Mouse (Mus musculus) embryonic fibroblast, embryonic 13.5 days (primary cell): ENCODE data around the gene Apold1. TPM values are rescaled to one million over a fixed set of nuclear protein-coding genes. Genes with fewer than 3 reads are reported as not detected.

Experiments used
- H3K27ac ChIP-seq: 2 replicates; pipeline ENCODE4 v1.5.1; 2012; ENCODE audit warnings: low read length, control low read depth, inconsistent platforms; ENCODE audit not compliant: insufficient read depth
- H3K4me1 ChIP-seq: 2 replicates; pipeline ENCODE4 v1.6.1; 2011; ENCODE audit warnings: low read length; ENCODE audit not compliant: control insufficient read depth, insufficient read depth
- H3K4me3 ChIP-seq: 2 replicates; pipeline ENCODE4 v1.5.1; 2011; ENCODE audit warnings: mild to moderate bottlenecking, control low read depth, low read length; ENCODE audit not compliant: insufficient read depth
- CTCF ChIP-seq: IDR thresholded peaks from 2 replicates; pipeline ENCODE4 v1.5.1; 2011; ENCODE audit warnings: mild to moderate bottlenecking, control low read depth, low read length, moderate library complexity, borderline replicate concordance; ENCODE audit not compliant: insufficient read depth
- POLR2A ChIP-seq: IDR thresholded peaks from 2 replicates; pipeline ENCODE4 v1.6.1; 2011; ENCODE audit warnings: low read depth, mild to moderate bottlenecking, control low read depth, low read length, moderate library complexity
- polyA plus RNA-seq: library from polyadenylated mRNA; stranded (reverse); fragments of >200 nt; gene quantifications from 2 replicates; pipeline ENCODE4 v1.2.4, GENCODE M21; 2011; ENCODE audit warnings: low read depth; ENCODE audit not compliant: missing spikeins, insufficient read length

The Apold1 gene
- polyA plus RNA-seq, 1 experiment, result 0.47 TPM

DNA sequence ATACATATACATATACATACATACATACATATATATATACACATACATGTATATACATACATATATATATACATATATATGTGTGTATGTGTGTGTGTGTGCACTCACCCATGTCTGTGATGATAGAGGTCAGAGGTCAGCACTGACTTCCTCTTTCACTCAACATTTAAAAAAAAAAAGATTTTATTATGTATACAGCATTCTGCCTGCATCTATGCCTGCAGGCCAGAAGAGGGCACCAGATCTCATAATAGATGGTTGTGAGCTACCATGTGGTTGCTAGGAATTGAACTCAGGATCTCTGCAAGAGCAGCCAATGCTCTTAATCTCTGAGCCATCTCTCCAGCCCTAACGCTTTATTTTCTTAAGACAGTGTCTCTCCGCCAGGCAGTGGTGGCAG, 15.4 kb downstream of the Apold1 start:
- Histone ChIP-seq H3K27ac (no peak overlapping the region), H3K4me3 (no peak overlapping the region), H3K4me1 (peaks cover 10% of the 10 kb centered on the region)
- TF ChIP-seq POLR2A (no peak), CTCF (no peak)

DNA sequence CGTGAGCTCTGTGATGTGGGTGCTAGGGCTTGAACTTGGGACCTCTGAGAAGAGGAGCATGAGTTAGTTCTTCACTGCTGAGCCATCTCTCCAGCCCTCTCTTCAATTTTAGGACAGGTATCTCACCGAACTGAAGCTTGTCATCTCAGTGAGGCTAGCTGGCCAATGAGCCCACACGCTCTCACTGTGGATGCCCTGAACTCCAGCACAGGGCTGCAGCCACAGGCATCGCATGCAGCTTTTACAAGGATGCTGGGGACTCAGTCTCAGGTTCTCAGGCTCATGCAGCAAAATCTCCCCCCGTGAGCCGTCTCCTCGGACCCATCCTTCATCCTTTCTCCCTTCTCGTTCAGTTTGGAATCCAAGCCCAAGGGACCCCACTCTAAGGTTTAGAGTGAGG, 16.6 kb downstream of the Apold1 start:
- Histone ChIP-seq H3K4me1 (peaks cover 10% of the 10 kb centered on the region), H3K27ac (no peak overlapping the region), H3K4me3 (no peak overlapping the region)
- TF ChIP-seq CTCF, result no peak
- no peak for TF ChIP-seq POLR2A

DNA sequence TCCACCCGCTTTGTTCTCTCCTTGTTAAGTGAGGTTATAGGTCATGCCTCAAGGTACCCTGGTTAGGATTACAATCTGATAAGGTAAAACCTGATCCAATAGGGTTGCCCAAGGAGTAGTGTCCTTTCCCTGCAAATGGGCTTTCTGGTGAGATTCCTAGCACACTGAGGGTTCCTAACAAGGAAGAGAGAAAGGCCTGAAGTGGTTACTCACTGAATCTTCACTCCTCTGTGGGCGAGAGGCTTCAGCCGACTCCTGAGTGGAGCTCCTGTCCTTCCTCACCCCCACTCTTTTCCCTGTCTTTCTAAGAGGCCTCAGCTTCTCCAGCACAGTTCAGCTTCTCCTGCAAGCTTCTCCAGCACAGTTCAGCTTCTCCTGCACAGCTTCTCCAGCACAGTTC, 17.3 kb downstream of the Apold1 start:
- Histone ChIP-seq H3K4me1 (peaks cover 10% of the 10 kb centered on the region), H3K4me3 (no peak overlapping the region), H3K27ac (no peak overlapping the region)
- TF ChIP-seq CTCF, result no peak
- TF ChIP-seq POLR2A, result no peak

DNA sequence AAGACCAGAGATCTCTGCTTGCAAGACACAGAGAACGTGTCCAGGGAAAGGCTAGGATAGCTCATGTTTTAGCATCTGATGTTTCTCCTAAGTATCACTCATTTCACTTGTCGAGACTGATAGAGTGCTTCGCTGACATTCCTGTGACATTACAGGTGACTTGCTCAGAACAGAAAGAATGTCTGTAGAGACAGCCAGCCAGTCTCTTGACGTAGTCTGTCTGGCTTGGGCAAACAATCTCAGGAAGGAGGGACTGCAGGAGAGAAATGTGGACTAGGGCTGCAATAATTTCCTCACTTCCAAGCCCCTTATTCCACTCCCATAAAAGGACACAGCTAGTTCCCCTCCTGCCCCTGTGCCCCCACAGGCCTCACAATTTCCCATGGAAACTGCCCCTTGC, 18.8 kb downstream of the Apold1 start:
- Histone ChIP-seq H3K4me1 (peaks cover 6% of the 10 kb centered on the region; the same call in 1 of the 2 replicates), H3K27ac (peak overlapping the region; percentile 60; the same call in 1 of the 2 replicates), H3K4me3 (no peak overlapping the region)
- TF ChIP-seq CTCF (no peak), POLR2A (no peak)

GRCm38 (mm10) chr6:135001991-135002390, 20.5 kb downstream of the Apold1 start:
- Histone ChIP-seq H3K27ac (no peak overlapping the region), H3K4me3 (no peak overlapping the region), H3K4me1 (peaks cover 6% of the 10 kb centered on the region; the same call in 1 of the 2 replicates)
- TF ChIP-seq CTCF, result no peak

- no peak overlapping the region for H3K4me3 ChIP-seq
- no peaks in the 10 kb centered on the region for H3K4me1 ChIP-seq
- no peak for TF ChIP-seq POLR2A
- no peak for TF ChIP-seq CTCF
- H3K27ac ChIP-seq, result no peak overlapping the region
Observed at GRCm38 (mm10) chr6:135006372-135006771, 24.9 kb downstream of the Apold1 start.

DNA sequence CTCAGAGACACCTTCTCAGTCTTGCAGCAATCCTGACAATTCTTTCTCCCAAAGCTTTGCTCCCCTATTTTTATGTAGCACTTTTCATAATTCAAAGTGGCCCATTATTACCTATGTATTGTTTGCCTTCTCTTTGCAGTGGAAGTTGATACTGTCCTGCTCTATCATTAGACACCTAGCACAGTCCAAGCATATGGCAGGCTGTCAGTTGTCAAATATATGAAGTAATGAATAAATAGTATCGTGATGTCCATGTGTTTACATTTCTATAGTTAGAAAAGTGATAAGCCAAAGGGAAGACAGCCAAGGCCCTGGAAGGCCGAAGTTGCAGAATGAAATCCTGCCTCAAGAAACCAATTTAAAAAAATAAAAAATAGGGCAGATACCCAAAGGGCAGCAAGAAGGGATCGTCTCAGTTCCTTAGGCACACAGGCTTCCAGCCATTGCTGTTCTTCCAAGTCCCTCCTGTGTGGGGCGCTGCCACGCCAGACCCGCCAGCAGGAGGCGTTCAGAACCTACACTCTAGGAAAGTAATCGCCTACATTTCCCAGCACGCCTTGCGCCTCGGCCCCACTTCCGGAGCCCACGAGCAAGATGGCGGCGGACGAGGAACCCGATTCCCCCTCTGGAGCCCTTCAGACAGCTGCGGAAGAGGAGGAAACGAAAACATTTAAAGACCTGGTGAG, 29.7 kb downstream of the Apold1 start, which contains the start of gene Ddx47:
Ddx47 (plus strand) TSS at position 565 of the 686 bp plus-strand sequence.
- H3K4me1 ChIP-seq, result peaks cover 2% of the 10 kb centered on the region; the same call in 1 of the 2 replicates
- peak within 1 kb of the TSS; percentile 94 for H3K4me3 ChIP-seq
- TF ChIP-seq POLR2A (peak; percentile 73), CTCF (peak; percentile 99)
- H3K27ac ChIP-seq, result no peak within 1 kb of the TSS

DNA sequence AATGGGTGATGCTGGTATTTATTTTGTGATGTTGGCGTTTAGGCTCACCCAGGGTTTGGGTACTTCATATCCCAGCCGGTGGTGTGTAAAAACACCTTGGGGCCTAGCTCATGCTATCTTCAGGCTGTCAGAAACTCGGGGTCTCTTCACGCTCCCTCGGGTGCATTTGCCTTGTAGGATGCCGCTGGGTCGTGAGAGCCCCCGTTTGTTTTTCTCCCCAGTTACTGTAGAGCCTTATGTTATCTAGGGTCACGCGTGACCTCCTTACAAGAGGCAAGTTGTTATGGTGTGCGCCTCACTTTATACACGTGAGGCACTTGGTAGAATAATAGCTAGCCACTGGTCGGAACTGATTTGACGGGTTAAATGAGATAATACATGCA, 30.2 kb downstream of the Apold1 start:
- Histone ChIP-seq H3K4me3 (peak overlapping the region; percentile 94), H3K4me1 (peaks cover 2% of the 10 kb centered on the region; the same call in 1 of the 2 replicates), H3K27ac (no peak overlapping the region)
- no peak for TF ChIP-seq CTCF
- TF ChIP-seq POLR2A, result no peak

GRCm38 (mm10) chr6:135017211-135017610, 35.7 kb downstream of the Apold1 start:
- H3K4me3 ChIP-seq, result no peak overlapping the region
- no peak for TF ChIP-seq CTCF
- H3K27ac ChIP-seq, result no peak overlapping the region
- H3K4me1 ChIP-seq, result peaks cover 2% of the 10 kb centered on the region; the same call in 1 of the 2 replicates

DNA sequence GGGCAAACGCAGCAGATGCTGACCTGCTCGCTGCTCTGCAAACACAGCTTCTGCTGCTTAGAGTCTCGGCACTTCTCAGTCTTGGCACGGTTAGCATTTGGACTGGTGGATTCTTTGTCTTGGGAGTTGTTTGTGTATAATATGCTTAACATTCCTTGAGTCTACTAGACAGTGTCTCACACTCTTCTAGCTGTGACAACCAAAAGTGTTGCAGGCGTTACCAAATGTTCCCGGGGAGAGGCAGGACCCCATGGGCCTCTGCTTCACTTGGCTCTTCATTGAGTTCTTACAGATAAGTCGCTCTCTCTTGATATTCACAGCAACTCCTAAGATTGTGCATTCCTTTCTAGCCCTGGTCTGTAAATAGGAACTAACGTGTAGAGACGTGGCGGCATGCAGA, 38.0 kb downstream of the Apold1 start:
- no peak for TF ChIP-seq CTCF
- no peak for TF ChIP-seq POLR2A
- no peak overlapping the region for H3K27ac ChIP-seq
- H3K4me1 ChIP-seq, result no peaks in the 10 kb centered on the region
- H3K4me3 ChIP-seq, result no peak overlapping the region

DNA sequence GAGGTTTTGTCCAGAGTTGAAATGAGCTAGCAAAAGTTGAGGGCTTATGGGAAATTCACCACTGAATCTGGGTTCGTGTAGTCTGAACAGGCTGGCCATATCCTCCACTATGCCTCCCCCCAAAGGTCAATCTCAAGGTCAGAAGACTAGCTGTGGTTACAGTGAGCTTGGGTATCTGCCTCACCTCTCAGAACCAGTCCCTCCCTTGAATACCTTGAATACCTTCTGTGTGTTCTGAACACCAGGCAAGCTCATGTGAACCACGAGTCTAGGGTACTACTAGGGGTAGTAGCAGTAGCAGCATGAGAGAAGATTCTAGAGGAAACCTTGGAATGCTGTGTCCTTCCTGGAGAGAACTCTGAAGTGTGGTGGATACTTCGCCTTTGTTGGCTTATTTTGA, 40.1 kb downstream of the Apold1 start:
- H3K27ac ChIP-seq, result no peak overlapping the region
- H3K4me3 ChIP-seq, result no peak overlapping the region
- peaks cover 4% of the 10 kb centered on the region; the same call in 1 of the 2 replicates for H3K4me1 ChIP-seq
- TF ChIP-seq POLR2A (no peak), CTCF (no peak)
